Mouse (Mus musculus) ES-E14 (cell line): ENCODE results near the gene Ppp6r1. TPM values are rescaled to one million over a fixed set of nuclear protein-coding genes. Genes with fewer than 3 reads are reported as not detected.

Experiments
- DNase-seq: peaks from one replicate; pipeline ENCODE4 v3.0.0-alpha.2; 2013; ENCODE audit warnings: low read depth, low spot score
- H3K27ac ChIP-seq: 2 replicates; pipeline ENCODE4 v1.5.1; 2012; ENCODE audit warnings: low read depth, mild to moderate bottlenecking, low read length, moderate library complexity, mixed read lengths; ENCODE audit not compliant: poor library complexity, insufficient read depth, severe bottlenecking
- H3K36me3 ChIP-seq: 2 replicates; pipeline ENCODE4 v1.6.1; 2012; ENCODE audit warnings: mild to moderate bottlenecking, low read length, moderate library complexity, mixed read lengths; ENCODE audit not compliant: control insufficient read depth, poor library complexity, insufficient read depth, severe bottlenecking
- H3K4me1 ChIP-seq, 2 experiments: fragments of 150-350 bp in 1 of 2; sonication (generic) in 1 of 2; 2 replicates each; pipeline ENCODE4 v1.6.1; 2012; ENCODE audit warnings: low read length in 2 of 2, mild to moderate bottlenecking in 1 of 2, mixed read lengths in 1 of 2; ENCODE audit not compliant: control insufficient read depth in 2 of 2, insufficient read depth in 2 of 2, poor library complexity in 1 of 2
- H3K4me3 ChIP-seq, 2 experiments: fragments of 150-350 bp in 1 of 2; sonication (generic) in 1 of 2; 2 replicates each; pipeline ENCODE4 v1.5.1; 2012; ENCODE audit warnings: low read length in 2 of 2, low read depth in 1 of 2, mild to moderate bottlenecking in 1 of 2, mixed read lengths in 1 of 2; ENCODE audit not compliant: insufficient read depth in 1 of 2, poor library complexity in 1 of 2, severe bottlenecking in 1 of 2
- H3K9ac ChIP-seq: 2 replicates; pipeline ENCODE4 v1.6.1; 2012; ENCODE audit warnings: low read depth, mild to moderate bottlenecking, low read length, mixed read lengths; ENCODE audit not compliant: poor library complexity, insufficient read depth, severe bottlenecking
- H3K9me3 ChIP-seq: fragments of 150-350 bp; sonication (generic); 2 replicates; pipeline ENCODE4 v1.6.1; 2012; ENCODE audit warnings: low read depth, mild to moderate bottlenecking, low read length; ENCODE audit not compliant: control insufficient read depth, insufficient read depth
- CHD2 ChIP-seq: IDR thresholded peaks from 2 replicates; pipeline ENCODE4 v1.6.1; 2014; ENCODE audit warnings: mild to moderate bottlenecking, low read depth, low read length, inconsistent platforms
- HCFC1 ChIP-seq: IDR thresholded peaks from 2 replicates; pipeline ENCODE4 v1.6.1; 2012; ENCODE audit warnings: low read length, inconsistent platforms, borderline replicate concordance; ENCODE audit not compliant: insufficient read depth
- MAFK ChIP-seq: IDR thresholded peaks from 2 replicates; pipeline ENCODE4 v1.6.1; 2014; ENCODE audit warnings: mild to moderate bottlenecking, low read depth, low read length, inconsistent platforms; ENCODE audit not compliant: insufficient read depth
- ZC3H11A ChIP-seq: IDR thresholded peaks from 2 replicates; pipeline ENCODE4 v1.6.1; 2012; ENCODE audit warnings: low read depth, mild to moderate bottlenecking, inconsistent platforms, low read length, borderline replicate concordance
- ZNF384 ChIP-seq: IDR thresholded peaks from 2 replicates; pipeline ENCODE4 v1.6.1; 2012; ENCODE audit warnings: low read depth, low read length, inconsistent platforms
- in situ Hi-C, 2 experiments: fragments of 600-800 bp; cut with MboI; formaldehyde crosslinking; loops; one replicate each; pipeline ENCODE4 v1.15.1; 2025; ENCODE audit warnings: low sequenced_read_pairs in 2 of 2, inconsistent platforms in 1 of 2; ENCODE audit not compliant: unreplicated experiment in 2 of 2
- total RNA-seq: library from RNA; depleted of rRNA; stranded (reverse); fragments of 300-350 nt; gene quantifications from 2 replicates; pipeline ENCODE4 v1.2.3, GENCODE M21; 2012

The Ppp6r1 gene
- total RNA-seq, 1 experiment, result 62.9 TPM

DNA sequence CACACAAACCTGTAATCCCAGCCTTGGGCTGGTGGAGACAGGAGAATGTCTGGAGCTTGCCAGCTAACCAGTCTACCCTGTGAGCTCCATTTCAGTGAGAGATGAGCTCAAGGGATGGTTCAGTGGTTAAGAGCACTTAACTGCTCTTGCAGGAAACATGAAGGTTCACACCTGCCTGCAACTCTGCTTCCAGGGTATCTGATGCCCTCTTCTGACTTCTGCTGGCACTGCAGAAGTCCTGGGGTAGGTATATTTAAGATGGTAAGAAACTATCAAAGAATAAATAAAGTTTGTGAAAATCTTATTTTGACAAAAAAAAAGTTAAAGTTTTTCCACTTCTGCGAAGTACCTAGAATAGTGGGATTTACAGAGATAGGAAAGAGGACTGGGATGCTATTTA is 34.5 kb downstream of the Ppp6r1 start:
- Histone ChIP-seq H3K4me3 (no peak overlapping the region), H3K9ac (no peak overlapping the region), H3K27ac (no peak overlapping the region), H3K9me3 (no peaks in the 10 kb centered on the region), H3K4me1 (no peaks in the 10 kb centered on the region), H3K36me3 (0 out of 2 replicates have a peak, but pooled peaks cover 3% of the 10 kb centered on the region)
- DNase-seq, result no peak
- in situ Hi-C loops, result no loop called here
- TF ChIP-seq CHD2 (no peak), ZNF384 (no peak), ZC3H11A (no peak)

DNA sequence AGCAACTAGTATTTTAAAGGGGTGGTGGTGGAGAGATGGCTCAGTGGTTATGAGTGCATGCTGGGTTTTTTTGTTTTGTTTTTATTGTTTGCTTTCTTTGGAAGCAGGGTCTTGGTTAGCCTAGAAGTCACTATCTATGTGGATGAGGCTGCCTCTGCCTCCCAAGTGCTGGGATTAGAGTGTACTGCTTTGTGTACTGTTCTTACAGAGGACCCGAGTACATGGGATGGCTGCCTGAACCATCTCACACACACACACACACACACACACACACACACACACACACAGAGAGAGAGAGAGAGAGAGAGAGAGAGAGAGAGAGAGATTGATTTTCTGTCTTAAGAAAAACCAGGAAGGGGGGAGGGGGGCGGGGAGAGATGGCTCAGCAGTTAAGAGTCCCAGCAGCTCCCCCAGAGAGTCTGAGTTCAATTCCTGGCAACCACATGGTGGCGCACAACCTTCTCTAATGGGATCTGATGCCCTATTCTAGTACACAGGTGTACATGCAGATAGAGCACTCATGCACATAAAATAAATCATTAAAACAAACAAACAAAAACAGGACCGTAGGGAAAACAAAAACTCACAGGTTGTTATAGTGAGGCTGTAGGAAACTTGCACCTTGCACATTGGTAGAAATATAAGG is 35.2 kb downstream of the Ppp6r1 start:
- H3K4me3 ChIP-seq, result no peak overlapping the region

DNA sequence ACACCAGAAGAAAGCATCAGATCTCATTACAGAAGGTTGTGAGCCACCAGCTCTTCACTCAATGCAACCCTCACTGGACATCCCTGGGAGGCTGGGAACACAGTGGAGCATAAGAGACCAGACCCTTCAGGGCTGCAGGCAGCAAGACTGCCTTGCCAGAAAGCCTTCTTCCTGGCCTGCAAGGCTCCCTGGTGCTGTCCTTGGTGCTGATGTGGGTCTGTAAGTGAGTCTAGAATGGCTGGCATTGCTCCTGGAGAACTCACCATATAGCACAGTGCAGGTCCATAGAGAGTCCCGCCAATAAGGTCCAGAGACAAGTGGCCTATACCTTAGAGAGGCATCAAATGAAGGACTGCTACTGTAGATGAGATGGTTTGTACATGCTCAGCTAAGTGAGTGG is 38.8 kb downstream of the Ppp6r1 start:
- peak; percentile 82 for DNase-seq
- Histone ChIP-seq H3K9ac (no peak overlapping the region), H3K27ac (no peak overlapping the region), H3K4me3 (no peak overlapping the region), H3K36me3 (no peaks in the 10 kb centered on the region), H3K4me1 (no peaks in the 10 kb centered on the region), H3K9me3 (no peaks in the 10 kb centered on the region)
- TF ChIP-seq ZNF384, result no peak
- no peak for TF ChIP-seq MAFK
- TF ChIP-seq CHD2, result no peak
- TF ChIP-seq HCFC1, result no peak
- no peak for TF ChIP-seq ZC3H11A
- in situ Hi-C loops, result no loop called here

More for the DNA sequence above, 35.2 kb downstream of the Ppp6r1 start:
- H3K9me3 ChIP-seq, result no peaks in the 10 kb centered on the region
- H3K9ac ChIP-seq, result no peak overlapping the region
- H3K27ac ChIP-seq, result no peak overlapping the region
- in situ Hi-C loops, result no loop called here
- peak; percentile 40 for DNase-seq
- H3K36me3 ChIP-seq, result 0 out of 2 replicates have a peak, but pooled peaks cover 3% of the 10 kb centered on the region
- no peak for TF ChIP-seq MAFK
- 0 out of 2 replicates have a peak, but pooled peaks have one; percentile 9 for TF ChIP-seq ZC3H11A
- H3K4me1 ChIP-seq, result no peaks in the 10 kb centered on the region

DNA sequence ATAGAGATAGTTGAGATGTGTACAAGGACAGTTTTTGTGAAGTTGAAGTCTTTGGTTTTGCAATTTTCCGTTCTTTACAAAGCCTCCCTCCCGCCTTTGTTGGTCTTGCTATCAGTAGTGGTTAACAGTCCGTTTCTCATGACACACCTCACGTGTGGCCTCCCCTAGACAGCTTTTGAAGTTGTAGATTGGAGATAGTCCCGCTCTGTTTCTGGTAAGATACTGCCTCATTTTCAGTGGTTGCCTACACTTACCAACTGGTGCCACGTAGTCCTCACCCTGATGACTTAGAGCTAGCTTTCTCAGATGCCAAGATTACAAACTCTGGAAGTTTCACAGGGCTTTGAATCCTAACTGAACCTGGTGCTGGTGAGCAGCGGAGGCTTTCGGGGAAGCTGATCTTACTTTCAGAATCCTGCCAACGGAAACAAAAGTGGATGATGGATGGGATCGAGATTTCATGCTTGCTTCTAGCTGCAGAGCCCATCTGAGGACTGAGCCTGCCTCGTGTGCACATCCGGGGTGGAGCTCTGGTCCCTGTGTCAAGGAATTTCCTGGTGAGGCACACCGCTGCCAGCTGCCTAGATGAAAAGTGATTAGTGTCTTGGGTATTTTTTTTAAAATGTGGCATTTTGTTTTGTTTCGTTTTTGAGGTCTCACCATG is 44.9 kb downstream of the Ppp6r1 start:
- Histone ChIP-seq H3K9me3 (no peaks in the 10 kb centered on the region), H3K4me3 (no peak overlapping the region), H3K9ac (no peak overlapping the region), H3K27ac (no peak overlapping the region), H3K36me3 (no peaks in the 10 kb centered on the region), H3K4me1 (peaks cover 0 to 2% of the 10 kb centered on the region in 2 experiments; a peak in 1 of 4 replicates)
- DNase-seq, result no peak
- TF ChIP-seq ZC3H11A, result no peak
- no peak for TF ChIP-seq MAFK
- TF ChIP-seq CHD2, result no peak
- no peak for TF ChIP-seq ZNF384
- TF ChIP-seq HCFC1, result no peak
- in situ Hi-C loops, result no loop called here
